Mouse (Mus musculus) gastrocnemius, adult 2 months (tissue): Measurements from ENCODE around the gene Nrros. TPM values are rescaled to one million over a fixed set of nuclear protein-coding genes. Genes with fewer than 3 reads are reported as not detected.
A peak's percentile ranks its signal among the peaks of the same experiment; 100 is the strongest.

Experiments
- DNase-seq: peaks from one replicate; pipeline ENCODE4 v3.0.0; 2022
- H3K27ac ChIP-seq: fragments of 200-600 bp; 2 replicates; pipeline ENCODE4 v1.8.1; 2022; ENCODE audit warnings: mild to moderate bottlenecking
- H3K4me3 ChIP-seq: fragments of 200-600 bp; 2 replicates; pipeline ENCODE4 v1.8.1; 2022; ENCODE audit warnings: mild to moderate bottlenecking, moderate library complexity
- CTCF ChIP-seq: fragments of 200-600 bp; IDR thresholded peaks from 2 replicates; pipeline ENCODE4 v1.8.1; 2022; ENCODE audit warnings: antibody characterized with exemption, mild to moderate bottlenecking, moderate library complexity
- intact Hi-C: fragments of 180-260 bp; cut with DNase I; formaldehyde crosslinking; loops from one replicate; pipeline ENCODE4 v1.15.1; 2025
- total RNA-seq, 2 experiments: library from RNA; stranded (reverse); gene quantifications; 2 replicates each; pipeline ENCODE4 v1.2.3; 2021

The Nrros gene
- total RNA-seq, 2 experiments from 2014 or later = 1.6 TPM

DNA sequence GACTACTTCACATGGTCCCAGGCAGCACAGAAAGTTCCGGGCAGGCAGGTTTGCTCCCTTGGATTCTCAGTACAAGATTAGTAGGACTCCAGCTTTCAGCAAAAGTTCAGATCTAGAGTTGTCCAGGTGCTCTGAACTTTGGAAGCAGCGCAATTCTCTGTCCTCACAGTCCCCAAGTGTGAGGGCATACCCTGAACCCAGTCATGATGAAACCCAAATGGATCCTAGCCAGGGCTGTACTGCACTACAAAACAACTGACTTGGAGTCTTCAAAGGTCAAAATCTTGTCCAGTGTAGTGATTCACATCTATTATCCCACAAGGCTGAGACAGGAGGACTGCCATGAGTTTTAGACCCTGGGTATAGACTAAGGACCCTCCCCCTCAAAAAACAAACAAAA is 8.0 kb downstream of the Nrros start:
- H3K27ac ChIP-seq = no peak overlapping the region
- intact Hi-C loops = no loop called here
- H3K4me3 ChIP-seq = no peak overlapping the region
- DNase-seq = no peak
- no peak for TF ChIP-seq CTCF

DNA sequence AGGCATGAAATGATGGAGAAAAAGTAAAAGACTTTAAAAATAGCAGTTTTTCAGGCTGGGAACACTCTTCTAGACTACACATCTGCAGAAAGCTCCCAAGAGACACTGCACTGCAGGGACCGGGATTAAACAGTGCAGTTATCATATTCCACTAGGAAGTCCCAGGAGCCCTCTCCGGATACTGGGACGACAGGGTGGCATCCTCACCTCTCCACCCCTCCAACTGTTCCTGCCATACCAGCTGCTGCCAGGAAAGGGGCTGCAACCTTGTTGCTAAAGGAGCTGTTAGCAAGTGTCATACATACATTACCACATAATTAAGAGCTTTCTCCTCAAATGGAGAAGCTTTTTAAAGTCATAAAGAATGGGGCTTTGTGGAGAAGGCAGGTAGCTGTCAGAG is 8.7 kb downstream of the Nrros start:
- DNase-seq = no peak
- no peak overlapping the region for H3K4me3 ChIP-seq
- no peak for TF ChIP-seq CTCF
- intact Hi-C loops = no loop called here
- H3K27ac ChIP-seq = no peak overlapping the region

DNA sequence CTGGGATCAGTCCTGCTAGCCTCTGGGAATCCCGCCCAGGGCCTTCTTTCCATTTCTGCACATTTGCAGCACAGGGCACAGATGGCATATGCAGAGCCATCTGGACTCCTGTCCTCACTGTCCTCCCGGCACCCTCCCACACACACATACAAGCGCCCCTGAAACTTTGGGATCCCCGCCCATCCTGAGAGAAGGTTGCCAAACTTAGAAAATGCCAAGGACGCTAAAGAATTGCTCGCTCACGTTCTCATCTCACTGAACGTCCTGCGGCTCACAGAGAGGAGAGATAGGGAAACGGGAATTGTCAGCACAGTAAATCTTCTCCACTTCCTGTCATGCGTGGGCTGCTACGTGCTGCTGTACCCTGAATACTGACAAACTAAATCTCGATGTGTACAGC is 11.0 kb downstream of the Nrros start:
- H3K27ac ChIP-seq = no peak overlapping the region
- no peak for DNase-seq
- peak overlapping the region; percentile 2 for H3K4me3 ChIP-seq
- intact Hi-C loops = no loop called here
- TF ChIP-seq CTCF = no peak

DNA sequence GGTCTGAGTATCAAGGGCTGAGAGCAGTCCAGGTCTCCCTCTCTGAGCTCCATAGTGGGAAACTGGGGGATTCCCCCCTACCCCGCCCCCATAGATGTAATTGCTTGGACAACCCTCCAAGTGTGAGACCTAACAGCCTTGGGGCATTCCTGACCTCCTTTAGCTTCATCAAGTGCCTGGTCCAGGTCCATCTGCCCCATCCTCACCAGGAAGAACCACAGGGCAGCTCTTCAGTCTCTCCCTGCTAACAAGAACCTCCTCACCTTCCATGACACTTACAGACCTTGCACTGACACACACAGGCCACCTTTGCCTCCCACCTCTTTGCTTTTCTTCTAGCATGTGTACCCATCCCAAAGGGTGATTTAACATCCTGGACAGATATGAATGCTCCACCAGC is 11.4 kb downstream of the Nrros start:
- no peak for TF ChIP-seq CTCF
- Histone ChIP-seq H3K27ac (no peak overlapping the region), H3K4me3 (no peak overlapping the region; the same call in 1 of the 2 replicates)
- intact Hi-C loops = no loop called here
- no peak for DNase-seq

DNA sequence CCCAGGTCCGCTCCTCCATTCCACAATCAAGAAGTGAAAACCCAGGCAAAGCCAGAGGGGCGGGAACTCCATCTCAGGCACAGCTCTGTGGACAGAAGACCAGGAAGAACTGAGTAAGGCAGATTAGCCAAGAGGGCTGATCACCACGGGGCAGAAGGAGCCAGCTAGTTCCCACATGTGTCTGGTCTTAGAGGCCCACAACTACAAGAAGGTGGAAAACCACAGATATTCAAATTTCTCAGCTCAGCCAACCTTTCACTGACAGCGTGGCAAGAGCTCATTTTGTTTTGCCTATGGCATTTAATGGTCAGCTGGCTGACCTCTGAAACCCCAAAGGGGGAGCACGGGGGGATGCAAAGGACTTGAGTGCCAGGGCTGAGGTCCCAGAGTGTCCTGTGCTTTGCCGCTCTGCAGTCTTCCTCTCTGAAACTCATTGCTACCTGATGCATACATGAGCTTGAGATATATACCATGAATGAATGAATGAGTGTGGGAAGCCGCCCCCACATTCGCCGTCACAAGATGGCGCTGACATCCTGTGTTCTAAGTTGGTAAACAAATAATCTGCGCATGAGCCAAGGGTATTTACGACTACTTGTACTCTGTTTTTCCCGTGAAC is 17.7 kb downstream of the Nrros start:
- Histone ChIP-seq H3K27ac (peak overlapping the region; percentile 58), H3K4me3 (peak overlapping the region; percentile 50)
- no peak for DNase-seq
- TF ChIP-seq CTCF = peak; percentile 27
- intact Hi-C loops = no loop called here

DNA sequence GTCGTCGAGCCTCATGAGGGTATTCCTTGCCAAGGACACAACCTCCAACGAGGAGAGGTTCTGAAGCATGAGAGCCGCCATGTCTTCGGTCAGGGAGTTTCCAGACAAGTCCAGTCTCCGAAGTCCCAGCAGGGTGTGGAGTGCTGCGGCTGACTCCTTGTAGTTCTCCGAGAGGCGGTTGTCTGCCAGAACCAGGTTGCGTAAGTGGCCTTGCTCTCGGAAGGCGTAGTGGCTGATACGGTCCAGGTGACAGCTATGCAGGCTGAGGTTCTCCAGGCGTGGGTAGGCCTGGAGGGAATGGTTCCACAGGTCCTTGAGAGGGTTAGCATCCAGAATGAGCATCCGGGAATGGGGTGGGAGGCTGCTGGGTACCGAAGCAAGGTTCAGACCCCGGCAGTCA is 20.8 kb downstream of the Nrros start:
- H3K27ac ChIP-seq = no peak overlapping the region
- H3K4me3 ChIP-seq = no peak overlapping the region
- TF ChIP-seq CTCF = no peak
- no peak for DNase-seq
- intact Hi-C loops = no loop called here

DNA sequence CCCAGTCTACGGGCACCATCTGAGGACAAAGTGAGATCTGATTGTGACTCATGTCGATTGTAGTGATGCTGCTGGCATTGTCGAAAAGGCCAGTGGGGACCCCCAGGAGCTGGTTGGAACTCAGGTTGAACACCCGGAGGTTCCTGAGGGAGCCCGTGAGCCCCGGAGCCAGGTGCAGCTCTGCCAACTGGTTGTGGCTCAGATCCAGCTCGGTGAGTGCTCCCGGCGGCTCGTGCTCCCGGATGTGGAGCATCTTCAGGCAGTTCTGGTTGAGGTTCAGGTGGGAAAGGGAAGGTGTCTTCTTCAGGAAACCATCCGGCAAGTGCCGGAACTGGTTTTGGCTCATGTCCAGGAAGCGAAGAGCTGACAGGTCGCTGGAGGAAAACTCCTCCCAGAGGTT is 21.6 kb downstream of the Nrros start:
- TF ChIP-seq CTCF = no peak
- no peak for DNase-seq
- intact Hi-C loops = no loop called here
- Histone ChIP-seq H3K4me3 (no peak overlapping the region), H3K27ac (no peak overlapping the region)

DNA sequence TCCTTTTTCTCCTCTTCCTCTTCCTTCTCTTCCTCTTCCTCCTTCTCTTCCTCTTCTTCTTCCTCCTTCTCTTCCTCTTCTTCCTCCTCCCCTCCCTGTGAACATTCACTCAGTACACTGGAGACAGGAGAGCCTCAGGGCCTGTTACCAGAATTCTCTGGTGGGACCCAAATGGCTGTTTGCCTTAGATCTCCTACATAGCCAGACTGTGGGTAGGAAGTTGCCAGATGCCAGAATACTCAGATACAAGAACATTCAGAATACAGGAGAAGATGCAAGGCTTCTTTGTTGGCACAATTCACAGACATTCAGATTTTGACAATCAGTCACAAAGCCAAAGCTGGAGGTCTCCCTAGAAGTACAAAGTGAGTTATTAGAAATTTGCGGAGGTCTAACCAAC is 26.4 kb downstream of the Nrros start:
- no peak for DNase-seq

DNA sequence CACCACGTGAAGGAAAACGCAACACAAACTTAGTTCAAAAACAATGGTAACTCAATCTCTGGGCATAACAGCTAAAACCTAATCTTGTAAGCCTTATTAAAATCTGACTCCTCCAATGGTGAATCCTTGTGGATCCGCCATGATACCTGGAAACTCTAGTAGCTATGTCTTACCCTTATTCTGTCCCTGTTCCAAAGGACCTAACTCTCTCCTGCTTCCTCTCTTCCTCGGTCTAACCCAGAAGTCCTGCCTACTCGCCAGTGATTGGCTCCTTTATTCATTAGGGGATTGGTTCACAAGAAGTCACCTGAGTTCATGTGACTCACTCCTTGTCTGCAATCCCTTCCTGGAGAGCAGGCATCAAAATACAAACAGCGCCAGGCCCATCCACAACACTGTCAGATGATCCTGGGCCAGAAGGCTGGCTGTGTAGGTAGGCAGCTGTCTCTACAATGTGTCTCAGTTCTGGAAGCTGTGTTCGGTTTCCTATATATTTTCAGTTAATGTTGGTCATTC is 29.5 kb downstream of the Nrros start:
- DNase-seq = no peak
- H3K4me3 ChIP-seq = no peak overlapping the region
- H3K27ac ChIP-seq = no peak overlapping the region
- TF ChIP-seq CTCF = no peak
- intact Hi-C loops = no loop called here

More for the DNA sequence above, 26.4 kb downstream of the Nrros start:
- intact Hi-C loops = no loop called here
- Histone ChIP-seq H3K27ac (no peak overlapping the region), H3K4me3 (no peak overlapping the region)
- no peak for TF ChIP-seq CTCF

DNA sequence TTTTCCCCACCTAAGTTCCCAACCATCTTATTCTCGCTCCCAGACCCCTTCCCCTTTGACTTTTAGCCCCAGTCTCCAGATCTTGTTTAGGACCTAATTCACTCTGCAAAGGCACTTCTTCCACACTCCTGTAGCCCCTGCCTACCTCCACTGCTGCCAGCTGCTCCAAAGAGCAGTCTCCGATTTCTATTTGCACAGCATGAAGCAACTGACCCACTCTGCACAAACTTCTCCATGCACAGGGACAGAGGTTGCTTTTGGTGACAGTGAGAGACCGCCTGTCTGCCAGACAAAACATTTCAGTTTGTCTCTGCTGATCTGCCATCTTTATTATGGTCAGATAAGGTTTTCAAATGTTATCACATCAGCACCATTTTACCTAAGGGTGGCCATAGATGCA is 32.2 kb downstream of the Nrros start:
- TF ChIP-seq CTCF = no peak
- no peak for DNase-seq
- intact Hi-C loops = loop anchor here (5.0 kb wide), 1 partner anchor 69 kb away; no protein-coding TSS in a partner anchor
- Histone ChIP-seq H3K4me3 (no peak overlapping the region), H3K27ac (no peak overlapping the region)

DNA sequence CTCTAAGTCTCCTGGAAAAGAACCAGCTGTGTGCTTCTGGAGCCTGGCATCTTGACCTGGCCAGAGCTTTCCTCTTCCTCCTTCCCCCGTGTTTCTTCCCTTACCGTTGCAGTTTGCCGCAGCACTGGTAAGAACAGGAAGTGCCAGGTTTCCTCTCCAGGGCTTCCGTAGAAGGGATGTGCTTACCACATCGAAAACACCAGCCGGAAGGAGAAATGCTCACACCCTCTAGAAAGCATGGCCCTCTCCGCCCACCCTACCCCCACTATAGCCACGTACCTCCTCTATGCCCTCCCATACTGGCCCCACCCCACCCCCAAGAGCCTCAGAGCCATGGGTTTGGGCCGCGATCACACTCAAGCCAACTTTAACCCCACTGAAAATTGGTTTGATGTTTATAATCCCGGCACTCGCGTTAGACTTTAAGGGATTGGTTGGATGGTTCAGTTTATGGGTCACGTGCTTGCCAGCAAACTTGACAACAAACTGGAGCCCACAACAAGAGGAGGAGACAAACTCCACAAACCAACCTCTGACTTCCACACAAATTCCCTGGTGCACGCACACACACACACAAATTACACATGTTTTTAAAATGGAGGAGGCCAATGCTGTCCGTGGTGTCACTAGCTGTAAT is 35.1 kb downstream of the Nrros start:
- DNase-seq = peak; percentile 25
- H3K4me3 ChIP-seq = peak overlapping the region; percentile 62
- intact Hi-C loops = loop anchor here (5.0 kb wide), 1 partner anchor 72 kb away; no protein-coding TSS in a partner anchor

DNA sequence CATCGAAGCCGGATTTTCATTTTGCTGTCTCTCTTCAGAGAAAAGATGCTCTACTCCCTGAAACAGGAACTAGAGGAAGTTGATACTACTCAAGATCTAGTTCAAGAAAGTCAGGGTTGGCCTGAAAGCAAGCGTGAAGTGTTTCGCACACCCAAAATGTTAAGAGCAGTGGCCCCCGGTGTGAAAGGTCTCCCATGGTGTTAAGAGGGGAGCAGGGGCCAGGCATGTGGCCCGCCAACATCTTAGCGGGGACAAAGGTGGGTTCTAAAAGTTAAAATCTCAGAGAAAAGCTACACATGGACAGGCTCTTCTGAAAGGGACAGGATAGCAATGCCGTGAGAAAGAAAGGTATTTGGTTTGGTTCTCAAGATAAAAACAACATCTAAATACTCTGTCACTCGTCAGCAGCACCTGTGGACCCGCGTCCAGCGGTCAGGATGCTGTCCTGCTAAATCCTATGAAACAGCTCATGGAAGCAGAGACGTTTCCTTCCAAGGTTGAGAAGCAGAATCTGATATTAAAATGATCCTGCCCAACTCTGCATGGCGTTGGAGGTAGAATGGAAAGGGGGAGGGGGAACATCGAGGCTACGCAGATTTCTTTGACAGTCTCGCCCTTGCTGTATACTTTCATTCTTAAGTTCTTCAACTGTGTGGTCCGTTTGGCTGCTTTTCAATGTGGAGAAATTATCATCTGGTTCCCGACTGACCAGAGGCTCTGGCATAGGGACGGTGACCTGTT is 35.8 kb downstream of the Nrros start:
- Histone ChIP-seq H3K27ac (peak overlapping the region; percentile 74), H3K4me3 (peak overlapping the region; percentile 62)
- no peak for DNase-seq
- intact Hi-C loops = loop anchor here (5.0 kb wide), 1 partner anchor 73 kb away; no protein-coding TSS in a partner anchor
- TF ChIP-seq CTCF = no peak

More for the DNA sequence above, 35.1 kb downstream of the Nrros start:
- TF ChIP-seq CTCF = no peak
- H3K27ac ChIP-seq = peak overlapping the region; percentile 74

DNA sequence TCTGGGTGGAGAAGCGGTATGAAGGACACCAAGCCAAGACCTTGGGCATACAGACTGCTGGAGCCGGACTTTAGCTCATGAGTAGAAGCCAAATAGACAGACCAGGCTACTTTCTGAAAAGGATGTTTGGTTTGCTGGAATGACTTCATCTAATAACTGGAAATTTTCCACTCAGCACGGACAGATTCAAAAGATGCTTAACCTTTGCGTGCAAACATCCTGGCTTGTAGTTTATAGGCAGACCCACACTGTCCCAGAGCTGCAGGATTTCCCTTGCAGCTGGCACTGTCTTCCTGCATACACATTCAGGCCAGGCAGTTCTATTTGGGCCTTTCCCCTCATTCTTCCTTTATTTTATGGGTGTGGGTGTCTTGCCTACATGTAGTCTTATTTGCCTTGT is 38.3 kb downstream of the Nrros start:
- Histone ChIP-seq H3K27ac (peak overlapping the region; percentile 43), H3K4me3 (no peak overlapping the region)
- no peak for DNase-seq
- no peak for TF ChIP-seq CTCF
- intact Hi-C loops = no loop called here
